Mouse (Mus musculus) liver, embryonic 13.5 days (tissue): ENCODE measurements around the gene Rfng. TPM values are rescaled to one million over a fixed set of nuclear protein-coding genes. Genes with fewer than 3 reads are reported as not detected.

Experiments used
- ATAC-seq: fragments of 200-750 bp; cut with Nextera tagmentation; 2 replicates; pipeline ENCODE4 v1.8.0; 2017; ENCODE audit warnings: low read depth, mild to moderate bottlenecking, moderate number of reproducible peaks, moderate library complexity
- DNase-seq: peaks from one replicate; pipeline ENCODE4 v3.0.0; 2022
- H3K27ac ChIP-seq: fragments of 300-500 bp; sonication (generic); 2 replicates; pipeline ENCODE4 v1.5.1; 2015; ENCODE audit warnings: moderate library complexity, mild to moderate bottlenecking, inconsistent platforms
- H3K27me3 ChIP-seq: fragments of 300-500 bp; sonication (generic); 2 replicates; pipeline ENCODE4 v1.6.1; 2015; ENCODE audit warnings: mild to moderate bottlenecking, inconsistent platforms
- H3K36me3 ChIP-seq: fragments of 300-500 bp; sonication (generic); 2 replicates; pipeline ENCODE4 v1.6.1; 2015; ENCODE audit warnings: mild to moderate bottlenecking, inconsistent platforms
- H3K4me1 ChIP-seq: fragments of 300-500 bp; sonication (generic); replicated peaks from 2 replicates; pipeline ENCODE4 v1.6.1; 2015; ENCODE audit warnings: inconsistent platforms
- H3K4me2 ChIP-seq: fragments of 300-500 bp; sonication (generic); 2 replicates; pipeline ENCODE4 v1.6.1; 2015; ENCODE audit warnings: inconsistent platforms, mild to moderate bottlenecking, moderate library complexity
- H3K4me3 ChIP-seq: fragments of 300-500 bp; sonication (generic); replicated peaks from 2 replicates; pipeline ENCODE4 v1.5.1; 2015; ENCODE audit warnings: mild to moderate bottlenecking, inconsistent platforms
- H3K9ac ChIP-seq: fragments of 300-500 bp; sonication (generic); 2 replicates; pipeline ENCODE4 v1.6.1; 2015; ENCODE audit warnings: mild to moderate bottlenecking, inconsistent platforms
- H3K9me3 ChIP-seq: fragments of 300-500 bp; sonication (generic); replicated peaks from 2 replicates; pipeline ENCODE4 v1.6.1; 2016; ENCODE audit warnings: inconsistent platforms
- WGBS: fragments of 180-500 bp; shearing (Covaris S2); methylation state at CpG from one replicate; pipeline ENCODE4 v1.1.7; 2015; ENCODE audit not compliant: insufficient replicate concordance; 5-methylcytosine and 5-hydroxymethylcytosine counted together
- polyA plus RNA-seq: library from polyadenylated mRNA; unstranded; fragments of >200 nt; fragmentation: Nextera tagmentation; extraction: Ambion mirVana; gene quantifications from 2 replicates; pipeline ENCODE4 v1.2.1, GENCODE M21; 2015

The Rfng gene
- polyA plus RNA-seq, 1 experiment from 2014 or later = 11.2 TPM

DNA sequence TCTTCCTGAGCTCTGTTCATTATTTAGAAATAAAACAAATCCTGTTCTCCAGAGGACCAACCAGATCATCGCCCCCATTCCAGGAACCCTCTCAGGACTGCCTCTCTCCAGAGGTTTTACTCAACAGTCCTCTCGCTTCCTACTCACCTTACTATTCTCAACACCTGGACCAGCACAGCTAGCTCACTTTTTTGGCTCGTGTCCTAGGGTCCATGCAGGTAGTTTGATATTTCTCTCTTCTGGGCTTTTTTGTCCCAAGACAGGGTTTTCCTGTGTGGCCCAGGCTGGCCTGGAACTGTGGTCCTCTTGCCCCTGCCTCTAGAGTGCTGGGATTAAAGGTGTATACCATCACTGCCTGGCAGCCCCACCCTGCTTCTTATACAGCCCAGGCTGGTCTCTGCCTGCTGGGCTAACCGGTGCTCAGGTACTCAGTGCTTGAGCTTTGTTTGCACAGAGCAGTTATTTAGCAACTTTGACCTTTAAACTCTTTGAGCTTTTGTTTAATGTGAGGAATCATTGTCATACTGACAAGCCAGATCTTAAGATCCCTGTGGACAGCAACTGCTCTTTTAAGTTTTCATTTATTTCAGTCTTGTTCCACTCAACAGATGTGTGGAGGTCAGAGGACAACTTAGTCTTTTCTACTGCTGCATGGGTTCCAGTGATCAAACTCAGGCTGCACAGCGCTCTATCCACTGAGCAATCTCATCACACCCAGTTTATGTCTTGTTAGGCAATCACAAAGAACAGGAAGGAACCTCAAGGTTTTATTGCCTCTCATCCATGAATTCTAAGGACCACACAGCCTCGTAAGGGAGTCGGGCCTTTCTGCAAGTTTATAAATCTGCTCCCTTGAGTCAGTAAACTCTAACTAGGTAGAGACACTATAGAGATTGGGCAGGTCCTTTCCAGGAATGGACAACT is 21.6 kb upstream of the Rfng start:
- H3K4me3 ChIP-seq = no peak overlapping the region
- peaks cover 6% of the 10 kb centered on the region; the same call in 1 of the 2 replicates for H3K4me1 ChIP-seq
- H3K36me3 ChIP-seq = peaks cover 50% of the 10 kb centered on the region
- DNase-seq (no peak), ATAC-seq (no peak)
- H3K27me3 ChIP-seq = no peaks in the 10 kb centered on the region
- H3K9ac ChIP-seq = no peak overlapping the region
- no peak overlapping the region for H3K27ac ChIP-seq
- H3K9me3 ChIP-seq = no peaks in the 10 kb centered on the region
- 76% methylated on average over 7 of the region's 7 CpGs for WGBS
- H3K4me2 ChIP-seq = no peak overlapping the region

DNA sequence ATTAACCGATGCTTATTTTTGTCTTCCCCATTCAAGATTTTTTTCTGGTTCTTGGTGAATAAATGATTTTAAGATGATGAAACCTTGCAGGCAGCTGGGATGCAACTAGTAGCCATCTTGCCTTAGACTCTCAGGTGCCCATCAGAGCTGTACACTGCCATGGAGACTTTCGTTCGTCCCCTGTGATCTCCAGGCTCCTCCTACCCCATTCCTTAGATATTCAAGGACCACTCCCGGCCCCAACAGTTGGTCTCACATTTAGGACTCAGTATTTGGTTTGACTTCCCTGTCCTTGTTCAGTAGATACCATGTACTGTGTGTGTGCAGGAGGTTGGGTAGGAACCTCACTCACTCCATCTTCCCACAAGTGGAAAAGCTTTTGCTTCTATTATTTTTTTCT is 20.8 kb upstream of the Rfng start:
- WGBS = 75% methylated on average over 4 of the region's 4 CpGs
- no peak overlapping the region for H3K9ac ChIP-seq
- DNase-seq = no peak
- H3K27ac ChIP-seq = no peak overlapping the region
- no peak overlapping the region for H3K4me3 ChIP-seq
- no peaks in the 10 kb centered on the region for H3K27me3 ChIP-seq
- H3K36me3 ChIP-seq = peaks cover 41% of the 10 kb centered on the region
- no peaks in the 10 kb centered on the region for H3K9me3 ChIP-seq
- ATAC-seq = no peak
- H3K4me1 ChIP-seq = peaks cover 14% of the 10 kb centered on the region
- no peak overlapping the region for H3K4me2 ChIP-seq

DNA sequence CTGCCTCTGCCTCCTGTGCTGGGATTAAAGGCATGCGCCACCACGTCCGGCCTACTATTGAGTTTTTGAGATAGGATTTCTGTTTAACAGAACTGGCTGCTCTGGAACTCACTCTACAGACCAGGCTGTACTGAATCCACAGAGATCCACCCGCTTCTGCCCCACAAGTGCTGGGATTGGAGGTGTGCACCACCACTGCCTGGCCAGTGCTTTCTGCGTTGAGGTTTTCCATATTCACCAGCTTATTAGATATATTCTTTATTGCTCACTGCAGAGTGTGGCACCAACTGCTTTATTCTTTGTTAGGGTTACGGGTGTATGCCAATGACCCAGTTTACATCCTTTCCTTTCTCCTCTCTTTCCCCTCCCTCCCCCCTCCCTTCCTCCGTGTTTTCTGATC is 20.3 kb upstream of the Rfng start:
- Histone ChIP-seq H3K9me3 (no peaks in the 10 kb centered on the region), H3K4me1 (peaks cover 17% of the 10 kb centered on the region), H3K36me3 (peaks cover 36% of the 10 kb centered on the region), H3K27me3 (no peaks in the 10 kb centered on the region), H3K9ac (no peak overlapping the region), H3K4me2 (no peak overlapping the region), H3K27ac (no peak overlapping the region), H3K4me3 (no peak overlapping the region)
- DNase-seq (no peak), ATAC-seq (no peak)
- 70% methylated on average over 7 of the region's 7 CpGs for WGBS

DNA sequence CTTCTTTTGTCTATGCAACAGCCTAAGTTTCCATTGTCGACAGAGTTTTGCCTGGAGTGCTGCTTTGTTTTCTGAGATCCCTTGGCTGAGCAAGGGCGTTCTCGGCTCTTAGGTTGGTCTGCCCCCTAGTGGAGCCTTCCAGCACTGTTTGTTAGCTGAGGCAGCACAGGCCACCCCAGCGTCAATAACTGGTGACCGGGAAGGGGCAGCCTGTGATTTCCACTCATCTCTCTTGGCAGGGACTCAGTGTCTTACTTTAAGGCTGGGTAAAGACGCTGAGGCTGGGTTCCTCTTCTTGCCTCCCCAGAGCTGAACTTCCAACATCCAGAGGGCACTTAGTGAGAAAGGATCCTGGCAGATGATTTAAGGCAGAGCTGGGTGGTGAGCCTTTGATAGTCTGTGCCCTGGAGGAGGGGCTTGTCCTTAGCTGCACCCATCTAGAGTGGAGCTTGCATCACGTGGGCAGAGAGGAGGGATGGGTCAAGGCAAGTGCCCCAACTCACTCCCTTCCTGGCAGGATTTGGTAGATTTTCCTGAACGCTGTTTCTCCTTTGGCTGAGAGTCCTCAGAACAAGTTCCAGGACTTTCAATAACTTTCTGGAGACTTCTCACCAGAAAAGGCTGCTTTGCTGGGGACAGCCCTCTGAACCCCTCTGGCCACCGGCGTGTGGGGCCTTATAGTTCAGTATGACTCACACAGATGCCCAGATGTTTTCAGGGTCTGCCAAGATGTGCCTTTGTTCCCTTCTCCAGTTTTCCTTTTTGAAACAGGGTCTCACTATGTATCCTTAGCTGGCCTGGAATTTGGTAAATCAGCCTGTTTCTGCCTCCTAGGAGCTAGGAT is 16.3 kb upstream of the Rfng start:
- H3K9me3 ChIP-seq = no peaks in the 10 kb centered on the region
- peak; percentile 51 for ATAC-seq
- peaks cover 24% of the 10 kb centered on the region for H3K4me1 ChIP-seq
- WGBS = 12% methylated on average over 10 of the region's 10 CpGs
- no peaks in the 10 kb centered on the region for H3K27me3 ChIP-seq
- no peaks in the 10 kb centered on the region for H3K36me3 ChIP-seq
- H3K4me2 ChIP-seq = no peak overlapping the region
- no peak overlapping the region for H3K9ac ChIP-seq
- no peak overlapping the region for H3K4me3 ChIP-seq
- H3K27ac ChIP-seq = no peak overlapping the region
- DNase-seq = peak; percentile 71

DNA sequence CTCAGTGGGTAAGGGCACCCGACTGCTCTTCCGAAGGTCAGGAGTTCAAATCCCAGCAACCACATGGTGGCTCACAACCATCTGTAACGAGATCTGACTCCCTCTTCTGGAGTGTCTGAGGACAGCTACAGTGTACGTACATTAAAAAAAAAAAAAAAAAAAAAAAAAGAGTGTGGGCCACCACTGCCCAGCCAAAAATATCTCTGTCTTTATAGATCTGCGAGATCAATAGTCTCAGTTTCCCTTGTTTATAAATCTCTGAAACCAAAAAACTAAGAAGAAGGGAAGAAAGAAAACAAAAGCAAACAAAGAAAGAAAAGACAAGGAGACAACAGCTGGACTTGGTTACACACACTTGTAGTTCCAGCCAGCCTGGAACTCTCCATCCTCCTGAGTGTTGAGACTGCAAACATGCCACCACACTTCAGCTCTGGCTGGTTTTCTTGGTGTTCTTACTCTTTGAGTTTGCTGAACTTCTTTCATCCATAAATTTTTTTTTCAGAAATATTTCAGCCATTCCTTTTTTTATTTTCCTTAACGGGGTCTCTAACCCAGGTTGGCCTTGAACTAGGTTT is 15.4 kb upstream of the Rfng start:
- H3K4me3 ChIP-seq = no peak overlapping the region
- H3K4me2 ChIP-seq = no peak overlapping the region
- no peak overlapping the region for H3K27ac ChIP-seq
- H3K4me1 ChIP-seq = peaks cover 32% of the 10 kb centered on the region
- no peak for DNase-seq
- H3K36me3 ChIP-seq = peaks cover 5% of the 10 kb centered on the region
- H3K9ac ChIP-seq = no peak overlapping the region
- H3K27me3 ChIP-seq = no peaks in the 10 kb centered on the region
- no peaks in the 10 kb centered on the region for H3K9me3 ChIP-seq
- WGBS = 43% methylated on average over 6 of the region's 6 CpGs
- ATAC-seq = no peak

DNA sequence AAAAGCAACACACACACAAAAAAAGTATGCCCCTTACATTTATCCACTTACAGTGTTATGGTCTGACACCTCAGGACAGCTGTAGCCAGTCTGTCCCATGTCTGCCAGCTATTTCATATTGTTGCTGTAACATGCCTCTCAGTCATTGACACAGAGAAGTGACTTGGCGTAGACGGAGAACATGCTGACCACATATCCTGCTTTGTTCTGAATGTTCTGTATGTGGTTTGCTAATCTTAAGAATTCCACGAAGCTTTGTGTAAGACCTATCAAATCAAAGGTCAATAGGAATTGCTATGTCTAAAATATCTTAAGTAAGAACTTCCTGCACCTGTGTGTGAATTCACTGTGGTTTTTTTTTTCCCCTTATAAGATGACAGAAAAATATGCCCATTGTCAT is 14.2 kb upstream of the Rfng start:
- no peak for ATAC-seq
- no peak overlapping the region for H3K9ac ChIP-seq
- no peak overlapping the region for H3K27ac ChIP-seq

DNA sequence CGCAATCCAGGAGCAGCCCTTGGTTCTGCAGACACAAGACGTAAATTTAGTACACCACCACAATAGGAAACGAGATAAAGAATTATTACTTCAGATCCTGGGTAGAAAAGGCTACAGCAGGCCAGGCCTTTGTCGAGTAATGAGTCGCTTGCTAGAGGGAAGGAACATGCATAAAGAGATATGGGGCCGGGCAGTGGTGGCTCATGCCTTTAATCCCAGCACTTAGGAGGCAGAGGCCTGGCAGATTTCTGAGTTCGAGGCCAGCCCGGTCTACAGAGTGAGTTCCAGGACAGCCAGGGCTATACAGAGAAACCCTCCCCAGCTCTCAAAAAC is 12.6 kb upstream of the Rfng start:
- Histone ChIP-seq H3K27me3 (no peaks in the 10 kb centered on the region), H3K4me3 (peak overlapping the region; percentile 97), H3K27ac (peak overlapping the region; percentile 67), H3K4me2 (peak overlapping the region; percentile 92), H3K9me3 (no peaks in the 10 kb centered on the region), H3K36me3 (peaks cover 33% of the 10 kb centered on the region), H3K9ac (peak overlapping the region; percentile 98), H3K4me1 (peaks cover 35% of the 10 kb centered on the region)
- DNase-seq = no peak
- ATAC-seq = peak; percentile 19; the same call in 1 of the 2 replicates
- 28% methylated on average over 8 of the region's 8 CpGs for whole genome bisulfite sequencing

More for the DNA sequence above, 14.2 kb upstream of the Rfng start:
- H3K4me3 ChIP-seq = no peak overlapping the region
- 30% methylated on average over 3 of the region's 3 CpGs for WGBS
- H3K9me3 ChIP-seq = no peaks in the 10 kb centered on the region
- H3K4me1 ChIP-seq = peaks cover 35% of the 10 kb centered on the region
- DNase-seq = no peak
- H3K27me3 ChIP-seq = no peaks in the 10 kb centered on the region
- peaks cover 17% of the 10 kb centered on the region for H3K36me3 ChIP-seq
- H3K4me2 ChIP-seq = no peak overlapping the region

DNA sequence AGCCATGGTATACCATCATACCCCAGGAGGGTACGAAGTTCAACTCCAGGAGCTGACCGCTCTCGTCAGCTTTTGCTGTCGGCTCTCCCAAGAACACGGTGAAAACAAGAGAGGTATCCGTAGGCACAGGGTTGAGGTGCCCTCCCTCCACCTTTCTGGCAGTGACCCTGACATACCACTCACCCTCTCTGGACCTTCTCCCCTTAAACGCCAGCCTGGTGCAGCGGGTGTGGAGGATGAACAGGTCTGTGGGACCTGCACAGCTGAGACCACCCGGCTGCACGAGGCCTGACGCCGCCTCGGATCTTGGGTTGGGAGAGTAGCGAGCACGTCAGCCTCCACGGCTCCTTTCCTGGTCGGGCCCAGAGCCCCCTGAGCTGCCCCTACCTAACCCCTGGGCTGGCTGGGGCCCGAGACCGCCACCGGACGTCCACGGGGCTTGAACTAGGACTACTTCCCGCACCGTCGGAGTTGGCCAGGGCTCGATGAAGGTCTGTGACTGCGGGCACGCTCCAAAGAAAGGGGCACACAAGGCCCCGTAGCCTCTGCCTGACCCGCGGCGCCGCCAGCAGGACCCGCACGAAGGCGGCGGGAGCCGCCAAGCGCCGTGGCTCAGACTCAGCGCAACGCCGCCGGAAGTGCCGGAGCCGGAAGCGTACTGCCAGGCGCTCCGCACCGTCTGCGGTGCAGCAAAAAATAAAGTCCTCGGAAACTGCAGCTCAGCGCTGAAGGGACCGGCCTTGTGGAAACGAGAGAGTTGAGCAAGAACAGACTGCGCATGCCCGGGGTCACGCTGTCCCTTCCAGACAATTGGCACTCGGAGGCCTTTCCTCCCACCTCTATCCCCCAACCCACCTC is 12.0 kb upstream of the Rfng start, which contains the start of gene Dus1l:
Gene Dus1l (minus strand): TSS at position 648 of the 858 bp plus-strand sequence.
- Histone ChIP-seq H3K27ac (peak within 1 kb of the TSS; percentile 67), H3K27me3 (no peaks in the 10 kb centered on the region), H3K4me2 (peak within 1 kb of the TSS; percentile 92), H3K36me3 (peaks cover 39% of the 10 kb centered on the region), H3K4me1 (peaks cover 35% of the 10 kb centered on the region), H3K9ac (peak within 1 kb of the TSS; percentile 98), H3K4me3 (peak within 1 kb of the TSS; percentile 97), H3K9me3 (no peaks in the 10 kb centered on the region)
- peak; percentile 94 for DNase-seq
- ATAC-seq = peak; percentile 87
- 2% methylated on average over 59 of the region's 59 CpGs for WGBS

DNA sequence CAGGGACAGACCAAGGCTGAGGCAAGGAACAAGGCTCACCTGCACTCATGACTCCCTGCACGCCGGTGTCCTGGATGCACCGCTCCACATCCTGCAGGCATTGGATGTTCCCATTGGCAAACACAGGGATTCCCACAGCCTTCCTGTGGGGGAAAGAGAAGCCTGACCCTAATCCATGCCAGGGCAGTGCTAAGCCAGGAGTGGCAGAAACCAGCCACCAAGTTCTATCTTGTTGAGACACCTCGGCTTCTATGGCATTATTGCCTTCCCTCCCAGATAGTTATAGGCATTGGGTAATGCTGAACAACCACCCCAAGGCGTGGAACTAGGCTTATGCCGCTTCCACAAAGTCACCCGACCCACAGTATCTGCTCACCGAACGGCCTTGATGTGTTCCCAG is 8.6 kb upstream of the Rfng start:
- peaks cover 24% of the 10 kb centered on the region for H3K4me1 ChIP-seq
- H3K9ac ChIP-seq = no peak overlapping the region
- DNase-seq = no peak
- H3K27ac ChIP-seq = no peak overlapping the region
- H3K4me3 ChIP-seq = no peak overlapping the region
- H3K36me3 ChIP-seq = peaks cover 70% of the 10 kb centered on the region
- no peaks in the 10 kb centered on the region for H3K27me3 ChIP-seq
- no peak for ATAC-seq
- WGBS = 89% methylated on average over 9 of the region's 9 CpGs
- H3K9me3 ChIP-seq = no peaks in the 10 kb centered on the region
- H3K4me2 ChIP-seq = no peak overlapping the region

DNA sequence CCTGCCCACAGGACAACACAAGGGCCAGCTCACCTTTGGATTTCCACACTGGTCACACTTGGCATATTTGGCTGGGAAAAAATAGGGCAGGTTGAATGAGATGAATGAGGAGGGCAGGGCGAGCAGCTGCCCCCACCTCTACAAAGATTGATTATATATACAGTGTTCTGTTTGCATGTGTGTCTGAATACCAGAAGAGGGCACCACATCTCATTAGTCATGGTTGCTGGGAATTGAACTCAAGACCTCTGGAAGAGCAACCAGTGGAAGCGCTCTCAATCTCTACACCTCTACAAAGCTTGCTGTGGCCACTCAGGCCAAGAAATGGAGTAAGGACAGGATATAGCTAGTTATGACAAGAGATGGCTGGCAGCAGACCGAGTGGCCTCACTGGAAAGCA is 5.8 kb upstream of the Rfng start:
- Histone ChIP-seq H3K9me3 (no peaks in the 10 kb centered on the region), H3K9ac (no peak overlapping the region), H3K36me3 (peaks cover 91% of the 10 kb centered on the region), H3K4me1 (peaks cover 26% of the 10 kb centered on the region), H3K4me3 (no peak overlapping the region), H3K4me2 (no peak overlapping the region), H3K27ac (0 out of 2 replicates have a peak overlapping the region, but pooled peaks have one; percentile 4), H3K27me3 (no peaks in the 10 kb centered on the region)
- WGBS = 81% methylated on average over 3 of the region's 3 CpGs
- ATAC-seq (no peak), DNase-seq (no peak)
